Mouse (Mus musculus): ENCODE measurements around the gene Tigd3. TPM values are rescaled to one million over a fixed set of nuclear protein-coding genes. Genes with fewer than 3 reads are reported as not detected.
A peak's percentile ranks its signal among the peaks of the same experiment; 100 is the strongest.
"Not testable (repeated sequence)": the region's sequence is repeated elsewhere in the genome, so short reads cannot be mapped to it uniquely, and the experiment has no call there.

The Tigd3 gene
- polyA plus RNA-seq, 1 experiment from 2014 or later = 2.5 TPM

GRCm38 (mm10) chr19:5882079-5882478, 11.9 kb downstream of the Tigd3 start:
- H3K36me3 ChIP-seq (ENCODE audit: control insufficient read depth, insufficient read depth, low read length); ATAC-seq (ENCODE audit: low read depth); H3K27me3 ChIP-seq (ENCODE audit: control insufficient read depth, insufficient read depth, low read depth, low read length); H3K9me3 ChIP-seq (ENCODE audit: control insufficient read depth, low read length); H3K27ac ChIP-seq (ENCODE audit: low read length); H3K4me2 ChIP-seq (ENCODE audit: low read depth, low read length); H3K4me3 ChIP-seq (ENCODE audit: low read length); H3K9ac ChIP-seq (ENCODE audit: low read length): not testable (repeated sequence)
- 72% methylated on average over 5 of the region's 5 CpGs for WGBS
- H3K4me1 ChIP-seq (replicated peaks; ENCODE audit: control insufficient read depth, insufficient read depth, low read length) = peaks cover 18% of the 10 kb centered on the region

- peaks cover 18% of the 10 kb centered on the region for H3K4me1 ChIP-seq (replicated peaks; ENCODE audit: control insufficient read depth, insufficient read depth, low read length)
- WGBS = 91% methylated on average over 6 of the region's 6 CpGs
These were observed 12.8 kb downstream of the Tigd3 start for GRCm38 (mm10) chr19:5881155-5881554.

GRCm38 (mm10) chr19:5879735-5880134, 14.2 kb downstream of the Tigd3 start:
- Histone ChIP-seq H3K36me3 (ENCODE audit: control insufficient read depth, insufficient read depth, low read length) (no peaks in the 10 kb centered on the region), H3K27me3 (ENCODE audit: control insufficient read depth, insufficient read depth, low read depth, low read length) (no peaks in the 10 kb centered on the region), H3K4me1 (replicated peaks; ENCODE audit: control insufficient read depth, insufficient read depth, low read length) (peaks cover 23% of the 10 kb centered on the region), H3K4me2 (ENCODE audit: low read depth, low read length) (no peak overlapping the region), H3K9ac (ENCODE audit: low read length) (no peak overlapping the region), H3K4me3 (ENCODE audit: low read length) (no peak overlapping the region), H3K27ac (ENCODE audit: low read length) (no peak overlapping the region), H3K9me3 (ENCODE audit: control insufficient read depth, low read length) (no peaks in the 10 kb centered on the region)
- ATAC-seq (ENCODE audit: low read depth) = no peak
- 88% methylated on average over 7 of the region's 7 CpGs for WGBS

More at GRCm38 (mm10) chr19:5881155-5881554, 12.8 kb downstream of the Tigd3 start:
- Histone ChIP-seq H3K4me2 (ENCODE audit: low read depth, low read length) (no peak overlapping the region), H3K27me3 (ENCODE audit: control insufficient read depth, insufficient read depth, low read depth, low read length) (no peaks in the 10 kb centered on the region), H3K27ac (ENCODE audit: low read length) (no peak overlapping the region), H3K9me3 (ENCODE audit: control insufficient read depth, low read length) (no peaks in the 10 kb centered on the region), H3K9ac (ENCODE audit: low read length) (no peak overlapping the region), H3K36me3 (ENCODE audit: control insufficient read depth, insufficient read depth, low read length) (no peaks in the 10 kb centered on the region), H3K4me3 (ENCODE audit: low read length) (no peak overlapping the region)
- ATAC-seq (ENCODE audit: low read depth) = no peak

- H3K27ac ChIP-seq (ENCODE audit: low read length) = no peak overlapping the region
These were observed 15.0 kb downstream of the Tigd3 start for GRCm38 (mm10) chr19:5878916-5879315.

GRCm38 (mm10) chr19:5878362-5878722, 15.6 kb downstream of the Tigd3 start:
- peak; percentile 24 for ATAC-seq (ENCODE audit: low read depth)
- Histone ChIP-seq H3K4me2 (ENCODE audit: low read depth, low read length) (peak overlapping the region; percentile 43), H3K27ac (ENCODE audit: low read length) (peak overlapping the region; percentile 83), H3K9me3 (ENCODE audit: control insufficient read depth, low read length) (no peaks in the 10 kb centered on the region), H3K27me3 (ENCODE audit: control insufficient read depth, insufficient read depth, low read depth, low read length) (no peaks in the 10 kb centered on the region), H3K9ac (ENCODE audit: low read length) (peak overlapping the region; percentile 63), H3K36me3 (ENCODE audit: control insufficient read depth, insufficient read depth, low read length) (no peaks in the 10 kb centered on the region), H3K4me1 (replicated peaks; ENCODE audit: control insufficient read depth, insufficient read depth, low read length) (peaks cover 33% of the 10 kb centered on the region), H3K4me3 (ENCODE audit: low read length) (peak overlapping the region; percentile 26)
- WGBS = 25% methylated on average over 7 of the region's 7 CpGs

More at GRCm38 (mm10) chr19:5878916-5879315, 15.0 kb downstream of the Tigd3 start:
- ATAC-seq (ENCODE audit: low read depth) = no peak
- H3K36me3 ChIP-seq (ENCODE audit: control insufficient read depth, insufficient read depth, low read length) = no peaks in the 10 kb centered on the region
- H3K4me2 ChIP-seq (ENCODE audit: low read depth, low read length) = no peak overlapping the region
- no peaks in the 10 kb centered on the region for H3K9me3 ChIP-seq (ENCODE audit: control insufficient read depth, low read length)
- H3K4me1 ChIP-seq (replicated peaks; ENCODE audit: control insufficient read depth, insufficient read depth, low read length) = peaks cover 29% of the 10 kb centered on the region
- H3K27me3 ChIP-seq (ENCODE audit: control insufficient read depth, insufficient read depth, low read depth, low read length) = no peaks in the 10 kb centered on the region
- no peak overlapping the region for H3K4me3 ChIP-seq (ENCODE audit: low read length)
- H3K9ac ChIP-seq (ENCODE audit: low read length) = peak overlapping the region; percentile 63; the same call in 1 of the 2 replicates
- 77% methylated on average over 3 of the region's 3 CpGs for WGBS

- H3K4me3 ChIP-seq (ENCODE audit: low read length) = peak within 1 kb of the TSS; percentile 26
- 34% methylated on average over 15 of the region's 15 CpGs for WGBS
- peak within 1 kb of the TSS; percentile 43 for H3K4me2 ChIP-seq (ENCODE audit: low read depth, low read length)
- H3K36me3 ChIP-seq (ENCODE audit: control insufficient read depth, insufficient read depth, low read length) = no peaks in the 10 kb centered on the region
- peaks cover 37% of the 10 kb centered on the region for H3K4me1 ChIP-seq (replicated peaks; ENCODE audit: control insufficient read depth, insufficient read depth, low read length)
- peak within 1 kb of the TSS; percentile 83 for H3K27ac ChIP-seq (ENCODE audit: low read length)
- H3K9me3 ChIP-seq (ENCODE audit: control insufficient read depth, low read length) = no peaks in the 10 kb centered on the region
- peak within 1 kb of the TSS; percentile 63 for H3K9ac ChIP-seq (ENCODE audit: low read length)
- ATAC-seq (ENCODE audit: low read depth) = peak; percentile 74
- no peaks in the 10 kb centered on the region for H3K27me3 ChIP-seq (ENCODE audit: control insufficient read depth, insufficient read depth, low read depth, low read length)
These were observed 16.2 kb downstream of the Tigd3 start, which contains the start of gene Slc25a45 for GRCm38 (mm10) chr19:5877618-5878361. Slc25a45 (plus strand) TSS chr19:5877808.

- Histone ChIP-seq H3K4me1 (replicated peaks; ENCODE audit: control insufficient read depth, insufficient read depth, low read length) (peaks cover 56% of the 10 kb centered on the region), H3K4me3 (ENCODE audit: low read length) (peak within 1 kb of the TSS; percentile 81), H3K9me3 (ENCODE audit: control insufficient read depth, low read length) (no peaks in the 10 kb centered on the region), H3K4me2 (ENCODE audit: low read depth, low read length) (peak within 1 kb of the TSS; percentile 90), H3K27me3 (ENCODE audit: control insufficient read depth, insufficient read depth, low read depth, low read length) (no peaks in the 10 kb centered on the region), H3K36me3 (ENCODE audit: control insufficient read depth, insufficient read depth, low read length) (0 out of 2 replicates have a peak, but pooled peaks cover 4% of the 10 kb centered on the region), H3K27ac (ENCODE audit: low read length) (peak within 1 kb of the TSS; percentile 53), H3K9ac (ENCODE audit: low read length) (peak within 1 kb of the TSS; percentile 90)
- WGBS = under 1% methylated on average over 37 of the region's 37 CpGs
- peak; percentile 75 for ATAC-seq (ENCODE audit: low read depth)
These were observed 18.9 kb downstream of the Tigd3 start, which contains the start of gene Frmd8 for GRCm38 (mm10) chr19:5874969-5875480. Frmd8 (minus strand) TSS chr19:5875274.

- Histone ChIP-seq H3K27ac (ENCODE audit: low read length) (peak overlapping the region; percentile 53), H3K36me3 (ENCODE audit: control insufficient read depth, insufficient read depth, low read length) (peaks cover 5% of the 10 kb centered on the region; the same call in 1 of the 2 replicates), H3K4me2 (ENCODE audit: low read depth, low read length) (peak overlapping the region; percentile 90), H3K9me3 (ENCODE audit: control insufficient read depth, low read length) (no peaks in the 10 kb centered on the region), H3K4me3 (ENCODE audit: low read length) (peak overlapping the region; percentile 81), H3K27me3 (ENCODE audit: control insufficient read depth, insufficient read depth, low read depth, low read length) (no peaks in the 10 kb centered on the region), H3K4me1 (replicated peaks; ENCODE audit: control insufficient read depth, insufficient read depth, low read length) (peaks cover 56% of the 10 kb centered on the region), H3K9ac (ENCODE audit: low read length) (peak overlapping the region; percentile 90)
- ATAC-seq (ENCODE audit: low read depth) = no peak
- WGBS = 6% methylated on average over 13 of the region's 13 CpGs
These were observed 19.5 kb downstream of the Tigd3 start for GRCm38 (mm10) chr19:5874391-5874968.

- H3K27ac ChIP-seq (ENCODE audit: low read length) = peak overlapping the region; percentile 7; the same call in 1 of the 2 replicates
- 0 out of 2 replicates have a peak overlapping the region, but pooled peaks have one; percentile 90 for H3K9ac ChIP-seq (ENCODE audit: low read length)
- H3K4me3 ChIP-seq (ENCODE audit: low read length) = no peak overlapping the region
These were observed 20.9 kb downstream of the Tigd3 start for GRCm38 (mm10) chr19:5872931-5873556.

More at GRCm38 (mm10) chr19:5872931-5873556, 20.9 kb downstream of the Tigd3 start:
- Histone ChIP-seq H3K4me2 (ENCODE audit: low read depth, low read length) (no peak overlapping the region; the same call in 1 of the 2 replicates), H3K4me1 (replicated peaks; ENCODE audit: control insufficient read depth, insufficient read depth, low read length) (peaks cover 47% of the 10 kb centered on the region), H3K9me3 (ENCODE audit: control insufficient read depth, low read length) (no peaks in the 10 kb centered on the region), H3K27me3 (ENCODE audit: control insufficient read depth, insufficient read depth, low read depth, low read length) (no peaks in the 10 kb centered on the region), H3K36me3 (ENCODE audit: control insufficient read depth, insufficient read depth, low read length) (peaks cover 9% of the 10 kb centered on the region; the same call in 1 of the 2 replicates)
- ATAC-seq (ENCODE audit: low read depth) = no peak
- 72% methylated on average over 19 of the region's 19 CpGs for WGBS
